Mouse (Mus musculus) limb, embryonic 14.5 days (tissue): ENCODE measurements around the gene Sectm1a. TPM values are rescaled to one million over a fixed set of nuclear protein-coding genes. Genes with fewer than 3 reads are reported as not detected.
"Not testable (repeated sequence)": the region's sequence is repeated elsewhere in the genome, so short reads cannot be mapped to it uniquely, and the experiment has no call there.

Experiments used
- ATAC-seq: fragments of 200-750 bp; cut with Nextera tagmentation; 2 replicates; pipeline ENCODE4 v1.8.0; 2017; ENCODE audit warnings: low read depth, moderate number of reproducible peaks, moderate TSS enrichment; ENCODE audit not compliant: low FRiP score
- DNase-seq: peaks from one replicate; pipeline ENCODE4 v3.0.0-alpha.2; 2015; ENCODE audit warnings: low spot score
- H3K27ac ChIP-seq: fragments of 300-500 bp; sonication (generic); replicated peaks from 2 replicates; pipeline ENCODE4 v1.5.1; 2014; ENCODE audit warnings: low read depth, mild to moderate bottlenecking, low read length, moderate library complexity, mixed read lengths
- H3K27me3 ChIP-seq: fragments of 300-500 bp; sonication (generic); 2 replicates; pipeline ENCODE4 v1.6.1; 2014; ENCODE audit warnings: low read length, mixed read lengths; ENCODE audit not compliant: control insufficient read depth, insufficient read depth
- H3K36me3 ChIP-seq: fragments of 300-500 bp; sonication (generic); 2 replicates; pipeline ENCODE4 v1.6.1; 2014; ENCODE audit warnings: mild to moderate bottlenecking, low read length, moderate library complexity, mixed read lengths; ENCODE audit not compliant: control insufficient read depth, insufficient read depth
- H3K4me1 ChIP-seq: fragments of 300-500 bp; sonication (generic); 2 replicates; pipeline ENCODE4 v1.6.1; 2014; ENCODE audit warnings: antibody characterized with exemption, low read length, mixed read lengths; ENCODE audit not compliant: control insufficient read depth, insufficient read depth
- H3K4me2 ChIP-seq: fragments of 300-500 bp; sonication (generic); replicated peaks from 2 replicates; pipeline ENCODE4 v1.6.1; 2014; ENCODE audit warnings: low read depth, mild to moderate bottlenecking, low read length, moderate library complexity; ENCODE audit not compliant: severe bottlenecking
- H3K4me3 ChIP-seq: fragments of 300-500 bp; sonication (generic); replicated peaks from 2 replicates; pipeline ENCODE4 v1.5.1; 2014; ENCODE audit warnings: low read length
- H3K9ac ChIP-seq: fragments of 300-500 bp; sonication (generic); 2 replicates; pipeline ENCODE4 v1.6.1; 2014; ENCODE audit warnings: mild to moderate bottlenecking, low read depth, low read length, moderate library complexity; ENCODE audit not compliant: severe bottlenecking
- H3K9me3 ChIP-seq: fragments of 300-500 bp; sonication (generic); 2 replicates; pipeline ENCODE4 v1.6.1; 2016; ENCODE audit warnings: low read length; ENCODE audit not compliant: control insufficient read depth
- POLR2A ChIP-seq: fragments of 200-500 bp; IDR thresholded peaks from 2 replicates; pipeline ENCODE4 v1.8.0; 2012; ENCODE audit warnings: inconsistent platforms, mild to moderate bottlenecking, moderate library complexity, borderline replicate concordance; ENCODE audit not compliant: insufficient read depth, insufficient read length; ENCODE audit errors: extremely low read depth
- WGBS: fragments of 180-500 bp; shearing (Covaris S2); extraction: QIAGEN DNeasy Blood & Tissue Kit; methylation state at CpG from one replicate; pipeline ENCODE4 v1.1.7; 2014; 5-methylcytosine and 5-hydroxymethylcytosine counted together
- polyA plus RNA-seq, 2 experiments: library from polyadenylated mRNA; depleted of rRNA in 1 of 2; stranded (reverse) in 1 of 2; unstranded in 1 of 2; fragments of >200 nt; fragmentation: Nextera tagmentation in 1 of 2; extraction: Ambion mirVana in 1 of 2; gene quantifications; 2 replicates each; pipeline versions ENCODE4 v1.2.1 to v1.2.3; 2012 to 2014

Gene Sectm1a
- polyA plus RNA-seq, 2 experiments: 1.2 to 1.3 TPM

DNA sequence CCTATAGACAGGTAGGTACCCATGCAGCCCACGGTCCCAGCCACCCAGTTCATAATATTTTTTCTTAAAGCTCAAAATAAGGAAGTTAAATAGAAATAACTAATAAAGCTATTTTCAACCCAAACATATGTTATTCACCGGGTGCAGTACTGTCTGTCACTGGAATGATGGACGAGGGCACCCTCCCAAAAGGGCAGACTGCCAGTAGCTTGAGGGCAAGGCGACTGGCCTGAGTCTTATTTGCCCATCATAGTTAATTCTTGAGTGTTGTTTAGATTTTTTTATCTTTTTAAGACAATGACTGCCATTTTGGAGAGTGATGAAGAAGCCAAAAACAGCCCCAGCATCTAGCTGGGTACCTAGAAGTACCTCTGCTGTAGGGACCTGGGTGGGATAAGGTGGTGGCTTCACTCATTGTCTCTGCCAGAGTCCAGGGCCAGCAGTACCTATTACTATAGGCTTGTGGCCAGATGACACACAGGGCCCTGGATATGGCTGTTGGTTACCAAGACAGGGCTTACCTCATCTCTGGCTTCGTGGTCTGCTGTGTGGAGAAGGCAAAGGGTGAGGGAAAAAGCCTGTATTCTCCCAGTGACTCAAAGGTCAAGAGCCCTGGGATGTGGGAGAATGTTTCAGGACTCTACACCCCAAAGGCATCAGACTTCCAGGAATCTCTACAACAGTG is 31.2 kb upstream of the Sectm1a start:
- DNase-seq (no peak), ATAC-seq (no peak)
- H3K27ac ChIP-seq: no peak overlapping the region
- H3K27me3 ChIP-seq: no peaks in the 10 kb centered on the region
- H3K9me3 ChIP-seq: no peaks in the 10 kb centered on the region
- no peak overlapping the region for H3K4me2 ChIP-seq
- no peaks in the 10 kb centered on the region for H3K36me3 ChIP-seq
- peaks cover 4% of the 10 kb centered on the region; the same call in 1 of the 2 replicates for H3K4me1 ChIP-seq
- WGBS: 81% methylated on average over 5 of the region's 5 CpGs
- H3K9ac ChIP-seq: no peak overlapping the region
- TF ChIP-seq POLR2A: no peak
- H3K4me3 ChIP-seq: no peak overlapping the region

- WGBS: 90% methylated on average over 1 of the region's 1 CpGs
Observed at GRCm38 (mm10) chr11:121111601-121112000, 30.6 kb upstream of the Sectm1a start.

DNA sequence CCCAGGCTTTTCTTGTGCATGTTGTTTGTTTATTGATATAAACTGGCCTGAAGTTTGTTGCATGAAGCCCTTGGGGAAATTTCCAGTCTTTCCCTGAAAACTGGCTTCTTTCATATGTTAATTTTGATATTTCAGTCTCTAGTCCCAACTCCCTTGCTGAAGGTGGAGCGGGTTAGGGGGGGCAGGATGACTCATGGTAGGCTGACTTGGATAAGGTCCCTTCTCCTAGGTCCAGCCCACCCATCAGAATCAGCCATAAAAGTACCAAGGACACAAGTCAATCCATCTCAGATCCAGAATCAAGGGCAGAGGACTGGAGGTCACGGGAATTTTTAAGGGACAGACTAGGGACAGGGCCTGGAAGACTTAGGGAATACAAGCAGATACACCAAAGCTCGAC is 30.0 kb upstream of the Sectm1a start:
- ATAC-seq: no peak
- Histone ChIP-seq H3K36me3 (no peaks in the 10 kb centered on the region), H3K27ac (no peak overlapping the region), H3K4me3 (no peak overlapping the region), H3K4me2 (no peak overlapping the region), H3K9ac (no peak overlapping the region), H3K4me1 (peaks cover 4% of the 10 kb centered on the region; the same call in 1 of the 2 replicates), H3K9me3 (no peaks in the 10 kb centered on the region), H3K27me3 (no peaks in the 10 kb centered on the region)
- 78% methylated on average over 3 of the region's 3 CpGs for WGBS
- TF ChIP-seq POLR2A: no peak
- DNase-seq: no peak

More at GRCm38 (mm10) chr11:121111601-121112000, 30.6 kb upstream of the Sectm1a start:
- no peak for TF ChIP-seq POLR2A
- H3K36me3 ChIP-seq: no peaks in the 10 kb centered on the region
- H3K9me3 ChIP-seq: no peaks in the 10 kb centered on the region
- no peak overlapping the region for H3K4me2 ChIP-seq
- peaks cover 4% of the 10 kb centered on the region; the same call in 1 of the 2 replicates for H3K4me1 ChIP-seq
- H3K27me3 ChIP-seq: no peaks in the 10 kb centered on the region
- H3K27ac ChIP-seq: no peak overlapping the region
- H3K4me3 ChIP-seq: no peak overlapping the region
- DNase-seq (no peak), ATAC-seq (no peak)
- H3K9ac ChIP-seq: no peak overlapping the region

- 30% methylated on average over 2 of the region's 2 CpGs for WGBS
- Histone ChIP-seq H3K36me3 (no peaks in the 10 kb centered on the region), H3K4me3 (no peak overlapping the region), H3K27ac (no peak overlapping the region), H3K27me3 (no peaks in the 10 kb centered on the region), H3K4me1 (peaks cover 4% of the 10 kb centered on the region; the same call in 1 of the 2 replicates), H3K9ac (no peak overlapping the region), H3K9me3 (no peaks in the 10 kb centered on the region), H3K4me2 (no peak overlapping the region)
- DNase-seq: peak; percentile 7
- no peak for TF ChIP-seq POLR2A
- no peak for ATAC-seq
Observed at GRCm38 (mm10) chr11:121109986-121110385, 29.0 kb upstream of the Sectm1a start.

DNA sequence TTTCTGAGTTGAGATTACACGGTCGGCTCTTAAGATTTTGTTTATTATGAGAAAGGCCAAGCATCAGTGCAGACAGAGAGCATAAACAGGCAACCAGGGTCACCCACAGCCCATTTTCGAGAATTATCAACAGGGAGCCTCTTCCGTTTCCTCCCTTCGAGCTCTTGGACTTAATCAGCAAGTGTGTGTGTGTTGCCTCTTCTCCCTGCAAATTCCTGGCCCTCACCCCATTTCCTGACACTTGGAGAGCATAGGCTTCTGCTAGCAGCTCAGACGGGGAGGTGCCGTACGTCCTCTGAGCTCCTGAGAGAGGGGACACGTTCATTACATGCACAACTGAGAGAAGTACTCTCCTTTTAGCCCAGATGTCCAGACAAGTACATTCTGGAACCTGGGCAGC is 27.0 kb upstream of the Sectm1a start:
- WGBS: 74% methylated on average over 9 of the region's 9 CpGs
- no peak for ATAC-seq
- H3K27ac ChIP-seq: no peak overlapping the region

DNA sequence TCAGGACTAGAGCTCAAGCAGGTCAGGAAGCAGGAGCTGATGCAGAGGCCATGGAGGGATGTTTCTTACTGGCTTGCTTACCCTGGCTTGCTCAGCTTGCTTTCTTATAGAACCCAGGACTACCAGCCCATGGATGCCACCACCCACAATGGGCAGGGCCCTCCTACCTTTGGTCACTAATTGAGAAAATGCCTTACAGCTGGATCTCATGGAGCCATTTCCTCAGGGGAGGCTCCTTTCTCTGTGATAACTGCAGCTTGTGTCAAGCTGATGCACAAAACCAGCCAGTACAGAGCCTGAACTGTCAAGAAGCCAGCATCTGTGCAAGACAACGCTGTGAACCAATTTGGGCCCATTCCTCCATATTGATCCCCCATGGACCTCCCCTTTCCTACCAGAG is 26.2 kb upstream of the Sectm1a start:
- H3K27me3 ChIP-seq, ATAC-seq: not testable (repeated sequence)
- 87% methylated on average over 1 of the region's 1 CpGs for WGBS

More for the DNA sequence above, 27.0 kb upstream of the Sectm1a start:
- Histone ChIP-seq H3K9ac (no peak overlapping the region), H3K9me3 (no peaks in the 10 kb centered on the region), H3K4me3 (no peak overlapping the region), H3K4me2 (no peak overlapping the region), H3K36me3 (no peaks in the 10 kb centered on the region), H3K27me3 (no peaks in the 10 kb centered on the region), H3K4me1 (peaks cover 4% of the 10 kb centered on the region; the same call in 1 of the 2 replicates)
- no peak for TF ChIP-seq POLR2A
- DNase-seq: no peak

More for the DNA sequence above, 26.2 kb upstream of the Sectm1a start:
- DNase-seq, H3K4me1 ChIP-seq, H3K4me3 ChIP-seq, H3K9ac ChIP-seq, H3K4me2 ChIP-seq, H3K27ac ChIP-seq, H3K36me3 ChIP-seq, H3K9me3 ChIP-seq: not testable (repeated sequence)
